Mouse (Mus musculus) lung, embryonic 14.5 days (tissue): ENCODE results near the gene Hddc3. TPM values are rescaled to one million over a fixed set of nuclear protein-coding genes. Genes with fewer than 3 reads are reported as not detected.

Experiments used
- ATAC-seq: fragments of 200-750 bp; cut with Nextera tagmentation; 2 replicates; pipeline ENCODE4 v1.8.0; 2017; ENCODE audit warnings: mild to moderate bottlenecking, moderate TSS enrichment, moderate library complexity; ENCODE audit not compliant: insufficient read depth
- DNase-seq: peaks from one replicate; pipeline ENCODE4 v3.0.0-alpha.2; 2015
- H3K27ac ChIP-seq: fragments of 300-500 bp; sonication (generic); 2 replicates; pipeline ENCODE4 v1.5.1; 2014; ENCODE audit warnings: low read depth, mild to moderate bottlenecking, moderate library complexity
- H3K27me3 ChIP-seq: fragments of 300-500 bp; sonication (generic); 2 replicates; pipeline ENCODE4 v1.6.1; 2014; ENCODE audit warnings: low read length, control low read depth; ENCODE audit not compliant: insufficient read depth
- H3K36me3 ChIP-seq: fragments of 300-500 bp; sonication (generic); 2 replicates; pipeline ENCODE4 v1.6.1; 2014; ENCODE audit warnings: control low read depth; ENCODE audit not compliant: insufficient read depth
- H3K4me1 ChIP-seq: fragments of 300-500 bp; sonication (generic); 2 replicates; pipeline ENCODE4 v1.6.1; 2014; ENCODE audit warnings: antibody characterized with exemption, control low read depth; ENCODE audit not compliant: insufficient read depth
- H3K4me2 ChIP-seq: fragments of 300-500 bp; sonication (generic); 2 replicates; pipeline ENCODE4 v1.6.1; 2014; ENCODE audit warnings: mild to moderate bottlenecking
- H3K4me3 ChIP-seq: fragments of 300-500 bp; sonication (generic); 2 replicates; pipeline ENCODE4 v1.5.1; 2014; ENCODE audit warnings: low read depth, low read length
- H3K9ac ChIP-seq: fragments of 300-500 bp; sonication (generic); 2 replicates; pipeline ENCODE4 v1.6.1; 2014
- H3K9me3 ChIP-seq: fragments of 300-500 bp; sonication (generic); 2 replicates; pipeline ENCODE4 v1.6.1; 2016; ENCODE audit warnings: low read depth, low read length, control low read depth
- CTCF ChIP-seq: IDR thresholded peaks from 2 replicates; pipeline ENCODE4 v1.5.1; 2016; ENCODE audit warnings: antibody characterized with exemption, low read depth
- WGBS: fragments of 180-500 bp; shearing (Covaris S2); extraction: QIAGEN DNeasy Blood & Tissue Kit; methylation state at CpG from one replicate; pipeline ENCODE4 v1.1.7; 2014; 5-methylcytosine and 5-hydroxymethylcytosine counted together
- polyA plus RNA-seq: library from polyadenylated mRNA; unstranded; fragments of >200 nt; fragmentation: Nextera tagmentation; extraction: Ambion mirVana; gene quantifications from 2 replicates; pipeline ENCODE4 v1.2.1, GENCODE M21; 2014

Gene Hddc3
- polyA plus RNA-seq, 1 experiment from 2014 or later, result 17.9 TPM

GRCm38 (mm10) chr7:80301522-80301921 lies 41.4 kb upstream of the Hddc3 start:
- Histone ChIP-seq H3K4me3 (no peak overlapping the region), H3K4me2 (no peak overlapping the region), H3K9me3 (no peaks in the 10 kb centered on the region), H3K27ac (no peak overlapping the region), H3K27me3 (no peaks in the 10 kb centered on the region), H3K4me1 (no peaks in the 10 kb centered on the region), H3K36me3 (peaks cover 76% of the 10 kb centered on the region), H3K9ac (no peak overlapping the region)
- ATAC-seq (no peak), DNase-seq (no peak)
- 88% methylated on average over 2 of the region's 2 CpGs for WGBS
- peak; percentile 26; the same call in 1 of the 2 replicates for TF ChIP-seq CTCF

DNA sequence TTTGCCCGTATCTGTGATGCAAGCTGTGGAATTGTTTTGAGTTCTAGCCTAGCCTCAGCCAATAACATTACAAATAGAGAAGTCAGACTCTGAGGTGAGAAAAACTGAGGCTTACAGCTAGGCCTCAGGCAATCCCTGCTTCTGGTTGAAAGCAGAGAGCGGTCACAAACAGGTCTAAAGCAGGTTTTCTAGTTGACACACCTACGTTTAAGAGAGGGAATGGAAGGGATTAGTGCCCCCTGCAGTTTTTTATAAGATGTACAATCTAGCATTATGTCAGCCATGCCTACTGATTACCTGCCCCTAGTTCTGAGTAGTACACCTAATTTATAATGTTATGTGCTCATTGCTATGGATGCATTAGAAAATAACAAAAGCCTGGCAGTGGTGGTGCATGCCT lies 35.1 kb upstream of the Hddc3 start:
- Histone ChIP-seq H3K36me3 (peaks cover 100% of the 10 kb centered on the region), H3K9me3 (no peaks in the 10 kb centered on the region), H3K27me3 (no peaks in the 10 kb centered on the region), H3K4me3 (no peak overlapping the region), H3K27ac (no peak overlapping the region), H3K4me2 (no peak overlapping the region), H3K4me1 (no peaks in the 10 kb centered on the region), H3K9ac (no peak overlapping the region)
- DNase-seq (no peak), ATAC-seq (no peak)
- WGBS, result 77% methylated on average over 3 of the region's 3 CpGs
- TF ChIP-seq CTCF, result no peak

- WGBS, result 81% methylated on average over 7 of the region's 7 CpGs
- Histone ChIP-seq H3K4me3 (no peak overlapping the region), H3K27ac (no peak overlapping the region), H3K36me3 (peaks cover 100% of the 10 kb centered on the region), H3K27me3 (no peaks in the 10 kb centered on the region), H3K9me3 (no peaks in the 10 kb centered on the region), H3K9ac (no peak overlapping the region), H3K4me2 (no peak overlapping the region), H3K4me1 (no peaks in the 10 kb centered on the region)
- TF ChIP-seq CTCF, result no peak
- ATAC-seq (no peak), DNase-seq (no peak)
Measured at GRCm38 (mm10) chr7:80310771-80311170, 32.1 kb upstream of the Hddc3 start.

DNA sequence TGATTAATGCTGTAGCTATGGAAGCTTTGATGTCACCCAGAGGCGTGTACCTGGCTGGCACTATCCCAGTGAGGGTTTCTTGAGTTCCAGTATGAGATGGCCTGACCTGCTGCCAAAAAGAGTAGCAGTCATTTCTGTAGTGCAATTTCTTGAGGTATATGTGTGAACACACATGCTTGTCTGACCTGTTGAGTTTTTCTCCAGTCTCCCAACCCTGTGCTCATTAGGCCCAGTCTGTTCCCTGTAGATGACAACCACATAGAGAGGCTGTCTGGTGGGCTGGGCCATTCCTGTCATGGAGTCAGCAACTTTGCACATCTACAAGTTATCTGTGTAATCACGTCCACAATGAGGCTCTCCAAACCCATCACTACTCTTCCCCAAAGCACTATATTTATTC lies 27.2 kb upstream of the Hddc3 start:
- DNase-seq (no peak), ATAC-seq (no peak)
- TF ChIP-seq CTCF, result no peak
- Histone ChIP-seq H3K9ac (no peak overlapping the region), H3K4me3 (no peak overlapping the region), H3K4me1 (no peaks in the 10 kb centered on the region), H3K9me3 (no peaks in the 10 kb centered on the region), H3K27me3 (no peaks in the 10 kb centered on the region), H3K4me2 (no peak overlapping the region), H3K27ac (no peak overlapping the region), H3K36me3 (peaks cover 88% of the 10 kb centered on the region)
- 75% methylated on average over 2 of the region's 2 CpGs for WGBS

- H3K36me3 ChIP-seq, result peaks cover 71% of the 10 kb centered on the region
- no peak for ATAC-seq
- TF ChIP-seq CTCF, result no peak
Measured at GRCm38 (mm10) chr7:80317439-80318115, 25.3 kb upstream of the Hddc3 start.

DNA sequence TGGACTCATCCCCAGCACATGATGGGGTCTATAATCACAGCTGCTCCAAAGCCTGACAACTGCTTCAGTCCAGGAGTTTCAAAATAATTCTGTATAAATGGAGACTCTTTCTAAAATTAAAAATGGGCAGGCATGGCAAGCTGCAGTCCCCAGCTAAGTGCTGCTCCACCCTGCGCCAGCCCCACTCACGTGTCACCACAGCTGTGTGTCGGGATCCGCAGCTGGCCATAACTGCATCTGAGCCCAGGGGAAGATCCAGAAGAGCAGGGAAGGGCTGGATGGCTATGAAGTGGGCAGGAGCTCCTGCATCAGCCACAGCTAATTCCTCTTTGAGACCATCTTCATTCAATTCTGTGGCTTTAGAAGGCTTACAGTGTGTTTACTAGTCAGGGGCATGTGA lies 24.2 kb upstream of the Hddc3 start:
- no peak for DNase-seq
- Histone ChIP-seq H3K27ac (no peak overlapping the region; the same call in 1 of the 2 replicates), H3K27me3 (no peaks in the 10 kb centered on the region), H3K4me3 (no peak overlapping the region), H3K36me3 (peaks cover 60% of the 10 kb centered on the region), H3K4me2 (no peak overlapping the region), H3K9me3 (no peaks in the 10 kb centered on the region), H3K9ac (0 out of 2 replicates have a peak overlapping the region, but pooled peaks have one; percentile 6), H3K4me1 (peaks cover 4% of the 10 kb centered on the region; the same call in 1 of the 2 replicates)
- no peak for TF ChIP-seq CTCF
- ATAC-seq, result no peak
- WGBS, result 84% methylated on average over 4 of the region's 4 CpGs

More at GRCm38 (mm10) chr7:80317439-80318115, 25.3 kb upstream of the Hddc3 start:
- Histone ChIP-seq H3K27ac (no peak overlapping the region), H3K9ac (no peak overlapping the region), H3K9me3 (no peaks in the 10 kb centered on the region), H3K4me2 (no peak overlapping the region), H3K27me3 (no peaks in the 10 kb centered on the region), H3K4me3 (no peak overlapping the region), H3K4me1 (no peaks in the 10 kb centered on the region)
- WGBS, result 63% methylated on average over 1 of the region's 1 CpGs
- no peak for DNase-seq

GRCm38 (mm10) chr7:80319846-80320496 lies 22.9 kb upstream of the Hddc3 start:
- H3K27me3 ChIP-seq, result no peaks in the 10 kb centered on the region
- H3K4me2 ChIP-seq, result no peak overlapping the region
- peaks cover 4% of the 10 kb centered on the region; the same call in 1 of the 2 replicates for H3K4me1 ChIP-seq
- no peak overlapping the region for H3K9ac ChIP-seq
- no peak overlapping the region for H3K4me3 ChIP-seq
- H3K9me3 ChIP-seq, result no peaks in the 10 kb centered on the region
- no peak for DNase-seq
- no peak for TF ChIP-seq CTCF
- 73% methylated on average over 19 of the region's 19 CpGs for WGBS
- H3K36me3 ChIP-seq, result peaks cover 48% of the 10 kb centered on the region
- no peak overlapping the region for H3K27ac ChIP-seq
- ATAC-seq, result no peak
